Mouse (Mus musculus) gastrocnemius, postnatal 25 days (tissue): ENCODE data around the gene Spag9. TPM values are rescaled to one million over a fixed set of nuclear protein-coding genes. Genes with fewer than 3 reads are reported as not detected.

Experiments used
- DNase-seq: peaks from one replicate; pipeline ENCODE4 v3.0.0; 2022
- total RNA-seq, 2 experiments: library from RNA; stranded (reverse); gene quantifications; 1 replicate in 1 of 2; 2 replicates in 1 of 2; pipeline ENCODE4 v1.2.3; 2021

The Spag9 gene
- total RNA-seq, 2 experiments from 2014 or later, result 132 to 134 TPM

- DNase-seq, result no peak
Observed at GRCm38 (mm10) chr11:94158521-94158920, 162.6 kb downstream of the Spag9 start.

- peak; percentile 65 for DNase-seq
Observed at GRCm38 (mm10) chr11:94159066-94159880, 163.4 kb downstream of the Spag9 start.

GRCm38 (mm10) chr11:94159911-94160415, 164.1 kb downstream of the Spag9 start:
- DNase-seq, result no peak

GRCm38 (mm10) chr11:94160443-94161266, 164.8 kb downstream of the Spag9 start:
- DNase-seq, result peak; percentile 71

- DNase-seq, result peak; percentile 60
Observed at GRCm38 (mm10) chr11:94161267-94161646, 165.4 kb downstream of the Spag9 start.

GRCm38 (mm10) chr11:94161867-94162581, 166.1 kb downstream of the Spag9 start:
- no peak for DNase-seq

DNA sequence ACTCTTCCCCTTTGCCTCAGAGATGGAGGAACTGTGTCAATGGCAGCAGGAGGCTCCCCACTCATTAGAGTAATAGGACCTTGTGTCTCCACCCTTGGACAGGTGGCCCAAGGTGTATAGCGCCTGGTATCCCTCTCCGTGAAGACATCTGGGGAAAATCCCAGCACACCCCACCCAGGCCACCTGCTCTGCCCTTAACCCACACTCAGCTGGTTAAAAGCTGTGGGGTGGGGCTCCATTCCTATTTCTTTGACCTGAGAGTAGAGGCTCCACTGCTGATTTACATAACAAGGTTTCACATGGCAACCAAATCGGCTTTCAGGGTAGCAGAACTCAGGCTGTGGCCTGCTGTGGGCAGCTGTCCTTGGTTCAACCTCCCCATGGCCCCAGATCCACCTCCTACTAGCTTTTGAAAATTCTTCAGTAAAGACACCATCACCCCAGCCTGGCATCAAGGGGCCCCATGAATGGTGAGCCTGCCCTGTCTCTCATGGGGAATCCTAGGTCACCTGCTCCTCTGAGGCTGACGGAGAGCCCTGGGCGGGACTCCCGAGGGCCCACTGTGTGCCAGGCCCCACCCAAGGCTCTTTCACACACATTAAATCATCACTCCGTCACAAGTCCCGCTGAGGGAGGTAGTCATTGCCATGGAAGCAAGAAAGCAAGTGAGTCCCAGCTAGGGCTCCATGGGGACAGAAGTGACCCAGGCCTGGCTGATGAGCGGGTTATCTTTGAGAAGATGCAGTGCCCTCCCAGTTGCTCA, 167.3 kb downstream of the Spag9 start:
- DNase-seq, result no peak

GRCm38 (mm10) chr11:94165745-94166144, 169.9 kb downstream of the Spag9 start:
- no peak for DNase-seq

- DNase-seq, result no peak
Observed at GRCm38 (mm10) chr11:94168238-94168637, 172.3 kb downstream of the Spag9 start.

GRCm38 (mm10) chr11:94169596-94169995, 173.7 kb downstream of the Spag9 start:
- no peak for DNase-seq

DNA sequence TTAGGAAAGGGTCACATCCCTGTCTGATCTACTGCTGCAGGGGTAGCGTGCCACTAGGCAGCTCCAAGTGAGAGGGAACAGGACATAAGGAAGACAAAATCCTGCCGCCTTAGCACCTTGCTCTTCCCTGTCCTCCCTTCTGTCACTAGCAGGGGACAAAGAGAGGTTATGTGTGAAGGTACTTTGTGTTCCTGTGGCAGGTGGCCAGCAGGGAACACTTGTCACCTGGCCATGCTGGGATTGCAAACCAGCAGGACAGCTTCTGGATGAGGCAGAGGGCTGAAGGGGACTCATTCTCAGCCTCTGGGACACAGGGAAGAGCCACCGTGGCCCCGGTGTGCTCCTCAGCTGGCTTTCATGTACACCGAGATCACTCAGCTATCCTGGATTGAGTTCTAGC, 175.8 kb downstream of the Spag9 start:
- no peak for DNase-seq

GRCm38 (mm10) chr11:94172186-94172585, 176.3 kb downstream of the Spag9 start:
- DNase-seq, result no peak

GRCm38 (mm10) chr11:94173726-94174146, 177.8 kb downstream of the Spag9 start:
- no peak for DNase-seq

DNA sequence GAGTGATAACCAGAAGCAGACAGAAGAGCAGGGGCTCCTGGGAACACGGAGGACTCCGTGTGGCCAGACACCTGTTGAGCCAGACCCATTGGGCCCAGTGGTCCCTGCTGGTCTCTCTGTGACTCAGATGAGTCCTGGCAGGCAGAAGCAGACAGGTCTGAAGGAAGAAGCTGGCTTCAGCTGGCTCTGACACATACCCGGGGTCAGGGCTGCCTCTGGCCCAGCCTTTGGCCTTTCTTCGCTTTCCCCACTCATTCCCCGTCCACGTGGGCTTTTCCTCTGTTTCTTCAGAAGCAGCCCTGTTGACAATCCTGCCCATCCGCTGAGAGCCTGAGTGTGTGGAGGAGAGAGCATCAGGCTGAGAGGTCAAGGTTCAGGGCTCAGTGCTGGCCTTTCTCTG, 179.4 kb downstream of the Spag9 start:
- DNase-seq, result no peak

Other genes starting within 250 kb of the Spag9 start
- gene Utp18, start 110.3 kb upstream of the Spag9 start, total RNA-seq, result 1 to 10 TPM; 8.2 to 8.7 TPM
- gene Mbtd1, start 110.2 kb upstream of the Spag9 start, total RNA-seq, result 10 to 100 TPM in 1 of 2 experiments, 1 to 10 TPM in 1; 9.0 to 10.4 TPM
- 100 to 1,000 TPM; 496 to 573 TPM for gene Nme2, start 39.8 kb upstream of the Spag9 start, total RNA-seq
- 10 to 100 TPM; 17.4 to 19.1 TPM for gene Gm20390, start 27.8 kb upstream of the Spag9 start, total RNA-seq
- gene Nme1, start 27.6 kb upstream of the Spag9 start, total RNA-seq, result 10 to 100 TPM; 14.7 to 22.5 TPM
- 100 to 1,000 TPM; 136 to 169 TPM for gene Tob1, start 215.4 kb downstream of the Spag9 start, total RNA-seq
- gene Wfikkn2, start 249.9 kb downstream of the Spag9 start, total RNA-seq, result 1 to 10 TPM; 4.1 to 5.8 TPM